Mouse (Mus musculus): ENCODE data around the gene Emilin2. TPM values are rescaled to one million over a fixed set of nuclear protein-coding genes. Genes with fewer than 3 reads are reported as not detected.
A peak's percentile ranks its signal among the peaks of the same experiment; 100 is the strongest.

The Emilin2 gene
- polyA plus RNA-seq, 1 experiment from 2014 or later, result 5.2 TPM

DNA sequence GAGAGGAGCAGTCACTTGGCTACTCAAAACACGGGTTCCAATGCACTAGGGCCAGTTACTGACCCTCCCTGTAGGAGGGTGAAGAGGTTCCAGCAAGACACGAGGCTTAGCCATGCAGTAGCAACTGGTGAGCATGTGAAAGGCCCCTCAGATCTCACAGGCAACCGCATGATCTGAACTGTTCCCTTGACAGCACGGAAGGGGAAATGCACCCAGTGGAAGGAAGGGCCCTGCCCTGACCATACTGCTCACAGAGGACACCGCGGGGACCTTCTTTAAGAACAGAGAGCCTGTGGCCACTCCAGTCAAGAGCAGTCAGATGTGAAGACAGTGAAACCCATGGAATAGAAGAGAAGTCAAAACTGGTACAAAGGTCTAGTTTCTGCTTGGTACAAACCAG, 48.6 kb downstream of the Emilin2 start:
- Histone ChIP-seq H3K9ac (ENCODE audit: low read length) (no peak overlapping the region), H3K27ac (ENCODE audit: low read length) (no peak overlapping the region), H3K4me2 (ENCODE audit: low read depth, low read length) (no peak overlapping the region), H3K4me3 (ENCODE audit: low read length) (no peak overlapping the region), H3K36me3 (ENCODE audit: control insufficient read depth, insufficient read depth, low read length) (no peaks in the 10 kb centered on the region), H3K27me3 (ENCODE audit: control insufficient read depth, insufficient read depth, low read depth, low read length) (no peaks in the 10 kb centered on the region), H3K4me1 (replicated peaks; ENCODE audit: control insufficient read depth, insufficient read depth, low read length) (no peaks in the 10 kb centered on the region), H3K9me3 (ENCODE audit: control insufficient read depth, low read length) (no peaks in the 10 kb centered on the region)
- WGBS, result 71% methylated on average over 6 of the region's 6 CpGs
- ATAC-seq (ENCODE audit: low read depth), result no peak

DNA sequence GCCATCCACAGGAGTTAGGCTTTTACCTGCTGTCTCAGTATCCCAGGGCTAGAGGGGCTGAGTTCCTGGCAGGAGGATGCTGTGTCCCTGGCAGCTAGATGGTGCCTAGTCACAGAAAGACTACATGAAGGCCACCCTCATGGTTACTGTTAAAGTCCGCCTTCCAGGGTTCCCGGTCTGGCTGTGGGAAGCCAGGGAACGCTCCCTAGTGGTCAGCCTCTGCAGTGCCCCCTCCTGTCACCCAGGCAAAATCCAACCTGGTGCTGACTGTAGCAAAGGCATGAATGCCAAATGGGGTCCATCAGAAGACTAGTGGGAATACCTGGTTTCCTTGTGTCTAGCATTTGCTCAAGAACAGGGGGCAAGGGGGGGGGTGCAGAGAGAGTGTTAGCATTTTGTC, 51.1 kb downstream of the Emilin2 start:
- ATAC-seq (ENCODE audit: low read depth), result no peak
- H3K9ac ChIP-seq (ENCODE audit: low read length), result no peak overlapping the region
- no peak overlapping the region for H3K27ac ChIP-seq (ENCODE audit: low read length)
- no peak overlapping the region for H3K4me3 ChIP-seq (ENCODE audit: low read length)
- H3K9me3 ChIP-seq (ENCODE audit: control insufficient read depth, low read length), result no peaks in the 10 kb centered on the region
- H3K4me2 ChIP-seq (ENCODE audit: low read depth, low read length), result no peak overlapping the region
- H3K27me3 ChIP-seq (ENCODE audit: control insufficient read depth, insufficient read depth, low read depth, low read length), result no peaks in the 10 kb centered on the region
- 59% methylated on average over 3 of the region's 3 CpGs for WGBS
- no peaks in the 10 kb centered on the region for H3K4me1 ChIP-seq (replicated peaks; ENCODE audit: control insufficient read depth, insufficient read depth, low read length)
- no peaks in the 10 kb centered on the region for H3K36me3 ChIP-seq (ENCODE audit: control insufficient read depth, insufficient read depth, low read length)

DNA sequence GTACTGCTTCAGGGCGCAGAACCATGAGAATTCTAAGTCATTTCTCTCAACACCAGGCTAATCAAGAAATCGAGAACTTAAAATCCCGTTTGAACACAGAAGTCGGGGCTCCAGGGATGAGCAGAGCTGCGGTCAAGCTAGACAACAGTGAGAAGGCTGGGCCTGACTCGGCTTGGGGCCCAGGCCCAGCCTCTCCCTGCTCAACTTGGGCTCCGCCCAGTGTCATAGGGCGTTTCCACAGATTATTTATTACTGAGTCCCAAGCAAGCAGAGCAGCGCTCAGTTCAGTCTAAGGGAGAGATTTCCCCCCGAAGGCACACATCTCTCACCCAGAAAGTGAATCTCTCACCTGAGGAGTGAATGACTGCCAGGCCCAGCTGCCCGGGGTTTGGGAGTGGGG, 52.1 kb downstream of the Emilin2 start:
- WGBS, result 49% methylated on average over 11 of the region's 11 CpGs

DNA sequence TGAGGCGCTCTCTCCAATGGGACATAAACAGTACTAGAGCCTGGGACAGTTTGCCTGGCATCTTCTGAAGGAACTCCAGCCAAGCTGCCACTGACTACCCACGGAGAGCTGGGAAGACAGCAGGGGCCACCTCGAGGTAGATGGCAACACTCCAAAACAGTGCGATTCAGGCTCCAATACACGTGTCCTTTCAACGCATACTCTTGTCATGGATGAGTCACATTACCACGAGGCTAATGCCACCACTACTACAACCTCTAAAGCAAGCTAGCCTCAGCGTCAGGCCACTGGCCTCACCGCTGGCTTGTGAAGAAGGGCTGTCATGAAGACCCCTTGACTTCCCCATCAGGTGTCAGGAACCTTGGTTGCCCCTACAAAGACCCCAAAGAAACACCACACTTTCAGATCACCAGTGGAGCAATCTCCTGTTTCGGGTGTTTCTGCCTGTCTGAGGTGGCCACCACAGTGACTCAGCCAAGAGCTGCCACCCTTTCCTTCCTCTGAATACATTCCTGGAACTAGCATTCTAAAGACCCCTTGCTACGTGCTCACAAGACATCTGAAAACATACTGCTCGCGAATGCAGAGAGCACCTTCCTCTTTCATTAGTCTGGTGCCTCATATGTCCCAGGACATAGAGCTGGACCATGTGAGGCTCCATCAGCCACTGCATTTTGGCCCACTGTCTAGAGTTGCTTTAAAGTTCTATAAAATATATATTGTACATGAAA, 54.8 kb downstream of the Emilin2 start:
- H3K27ac ChIP-seq (ENCODE audit: low read length), result no peak overlapping the region

More for the DNA sequence above, 52.1 kb downstream of the Emilin2 start:
- Histone ChIP-seq H3K9ac (ENCODE audit: low read length) (no peak overlapping the region), H3K4me3 (ENCODE audit: low read length) (no peak overlapping the region), H3K4me2 (ENCODE audit: low read depth, low read length) (no peak overlapping the region), H3K36me3 (ENCODE audit: control insufficient read depth, insufficient read depth, low read length) (no peaks in the 10 kb centered on the region), H3K9me3 (ENCODE audit: control insufficient read depth, low read length) (no peaks in the 10 kb centered on the region), H3K27me3 (ENCODE audit: control insufficient read depth, insufficient read depth, low read depth, low read length) (no peaks in the 10 kb centered on the region), H3K27ac (ENCODE audit: low read length) (no peak overlapping the region), H3K4me1 (replicated peaks; ENCODE audit: control insufficient read depth, insufficient read depth, low read length) (no peaks in the 10 kb centered on the region)
- ATAC-seq (ENCODE audit: low read depth), result peak; percentile 75

DNA sequence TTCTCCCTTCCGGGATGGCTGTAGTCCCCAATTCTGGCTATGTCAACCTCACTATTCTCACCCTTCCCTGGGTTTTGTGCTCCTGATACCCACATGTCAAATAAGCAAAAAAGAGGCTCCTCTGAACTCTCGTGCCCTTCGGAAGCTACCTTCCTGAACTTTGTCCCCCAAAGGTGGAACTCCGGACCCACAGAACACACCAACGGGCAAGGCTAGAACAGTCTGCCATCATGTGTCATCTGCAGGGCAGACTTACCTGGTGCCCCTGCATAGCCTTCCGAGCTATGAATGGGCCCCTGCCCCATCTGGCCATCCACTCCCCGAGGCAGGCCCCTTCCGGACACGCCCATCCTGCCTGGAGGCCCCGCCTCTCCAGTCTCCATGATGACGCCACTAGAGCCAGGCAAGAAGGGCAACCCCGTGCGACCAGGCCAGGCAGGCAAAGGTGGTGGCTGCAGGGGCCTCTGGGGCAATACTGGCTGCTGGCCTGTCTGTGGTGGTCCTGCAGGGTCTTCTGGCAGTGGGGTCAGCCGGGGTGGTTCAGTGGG, 55.6 kb downstream of the Emilin2 start:
- ATAC-seq (ENCODE audit: low read depth), result no peak
- Histone ChIP-seq H3K27ac (ENCODE audit: low read length) (no peak overlapping the region), H3K9ac (ENCODE audit: low read length) (no peak overlapping the region), H3K27me3 (ENCODE audit: control insufficient read depth, insufficient read depth, low read depth, low read length) (no peaks in the 10 kb centered on the region), H3K9me3 (ENCODE audit: control insufficient read depth, low read length) (no peaks in the 10 kb centered on the region), H3K4me1 (replicated peaks; ENCODE audit: control insufficient read depth, insufficient read depth, low read length) (peaks cover 6% of the 10 kb centered on the region; the same call in 1 of the 2 replicates), H3K36me3 (ENCODE audit: control insufficient read depth, insufficient read depth, low read length) (no peaks in the 10 kb centered on the region), H3K4me2 (ENCODE audit: low read depth, low read length) (no peak overlapping the region), H3K4me3 (ENCODE audit: low read length) (no peak overlapping the region)
- WGBS, result 78% methylated on average over 14 of the region's 14 CpGs

More for the DNA sequence above, 54.8 kb downstream of the Emilin2 start:
- H3K9ac ChIP-seq (ENCODE audit: low read length), result no peak overlapping the region
- H3K4me3 ChIP-seq (ENCODE audit: low read length), result no peak overlapping the region
- no peaks in the 10 kb centered on the region for H3K9me3 ChIP-seq (ENCODE audit: control insufficient read depth, low read length)
- no peak overlapping the region for H3K4me2 ChIP-seq (ENCODE audit: low read depth, low read length)
- H3K36me3 ChIP-seq (ENCODE audit: control insufficient read depth, insufficient read depth, low read length), result no peaks in the 10 kb centered on the region
- peaks cover 2% of the 10 kb centered on the region; the same call in 1 of the 2 replicates for H3K4me1 ChIP-seq (replicated peaks; ENCODE audit: control insufficient read depth, insufficient read depth, low read length)
- ATAC-seq (ENCODE audit: low read depth), result no peak
- WGBS, result 79% methylated on average over 13 of the region's 13 CpGs
- H3K27me3 ChIP-seq (ENCODE audit: control insufficient read depth, insufficient read depth, low read depth, low read length), result no peaks in the 10 kb centered on the region

DNA sequence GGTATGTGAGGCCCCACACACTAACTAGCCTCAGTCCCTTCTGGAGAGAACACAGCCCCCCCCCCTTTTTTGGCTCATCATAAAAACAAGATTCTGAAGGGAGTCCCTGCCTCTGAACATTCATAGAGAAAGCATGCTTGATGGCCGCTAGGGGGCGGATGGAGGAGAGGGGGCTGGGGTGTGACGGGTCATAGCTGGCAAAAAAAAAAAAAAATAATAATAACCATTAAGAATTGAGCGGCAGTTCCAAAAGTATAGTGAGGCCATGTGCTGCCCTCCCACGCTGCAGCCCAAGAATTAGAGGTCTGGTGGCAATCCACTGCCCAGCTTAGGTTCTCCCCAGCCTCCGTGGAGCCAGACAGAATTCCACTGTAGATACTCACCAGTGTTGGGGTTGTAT, 57.0 kb downstream of the Emilin2 start:
- WGBS, result 45% methylated on average over 6 of the region's 6 CpGs
- H3K9ac ChIP-seq (ENCODE audit: low read length), result no peak overlapping the region
- H3K4me1 ChIP-seq (replicated peaks; ENCODE audit: control insufficient read depth, insufficient read depth, low read length), result peaks cover 8% of the 10 kb centered on the region; the same call in 1 of the 2 replicates
- H3K27ac ChIP-seq (ENCODE audit: low read length), result no peak overlapping the region
- no peaks in the 10 kb centered on the region for H3K27me3 ChIP-seq (ENCODE audit: control insufficient read depth, insufficient read depth, low read depth, low read length)
- H3K4me3 ChIP-seq (ENCODE audit: low read length), result no peak overlapping the region
- peaks cover 2% of the 10 kb centered on the region; the same call in 1 of the 2 replicates for H3K36me3 ChIP-seq (ENCODE audit: control insufficient read depth, insufficient read depth, low read length)
- H3K9me3 ChIP-seq (ENCODE audit: control insufficient read depth, low read length), result no peaks in the 10 kb centered on the region
- ATAC-seq (ENCODE audit: low read depth), result no peak
- no peak overlapping the region for H3K4me2 ChIP-seq (ENCODE audit: low read depth, low read length)

DNA sequence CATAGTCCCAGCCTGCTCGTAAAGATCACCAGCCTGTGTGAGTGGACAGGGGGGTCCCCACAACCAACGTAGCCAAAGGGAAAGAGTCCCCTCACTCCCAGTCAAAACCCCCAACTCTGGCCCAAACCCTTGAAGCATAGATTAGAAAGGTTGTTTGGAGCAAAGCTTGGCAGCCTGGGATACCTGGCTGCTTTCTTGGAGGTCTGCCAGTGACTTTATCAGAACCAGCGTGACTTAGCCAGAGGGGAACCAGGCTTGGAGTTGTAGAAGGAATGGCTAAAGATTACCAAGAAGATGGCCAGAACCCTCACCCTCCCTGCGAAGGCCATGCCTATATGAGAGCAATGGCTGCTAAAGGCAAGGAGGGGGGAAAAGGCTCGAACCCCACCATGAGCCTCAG, 57.7 kb downstream of the Emilin2 start:
- no peaks in the 10 kb centered on the region for H3K27me3 ChIP-seq (ENCODE audit: control insufficient read depth, insufficient read depth, low read depth, low read length)
- no peak overlapping the region for H3K4me2 ChIP-seq (ENCODE audit: low read depth, low read length)
- H3K4me3 ChIP-seq (ENCODE audit: low read length), result no peak overlapping the region
- peak overlapping the region; percentile 45 for H3K27ac ChIP-seq (ENCODE audit: low read length)
- no peaks in the 10 kb centered on the region for H3K9me3 ChIP-seq (ENCODE audit: control insufficient read depth, low read length)
- 63% methylated on average over 5 of the region's 5 CpGs for WGBS
- ATAC-seq (ENCODE audit: low read depth), result no peak
- no peak overlapping the region for H3K9ac ChIP-seq (ENCODE audit: low read length)
- H3K36me3 ChIP-seq (ENCODE audit: control insufficient read depth, insufficient read depth, low read length), result peaks cover 2% of the 10 kb centered on the region; the same call in 1 of the 2 replicates
- H3K4me1 ChIP-seq (replicated peaks; ENCODE audit: control insufficient read depth, insufficient read depth, low read length), result peaks cover 8% of the 10 kb centered on the region; the same call in 1 of the 2 replicates

DNA sequence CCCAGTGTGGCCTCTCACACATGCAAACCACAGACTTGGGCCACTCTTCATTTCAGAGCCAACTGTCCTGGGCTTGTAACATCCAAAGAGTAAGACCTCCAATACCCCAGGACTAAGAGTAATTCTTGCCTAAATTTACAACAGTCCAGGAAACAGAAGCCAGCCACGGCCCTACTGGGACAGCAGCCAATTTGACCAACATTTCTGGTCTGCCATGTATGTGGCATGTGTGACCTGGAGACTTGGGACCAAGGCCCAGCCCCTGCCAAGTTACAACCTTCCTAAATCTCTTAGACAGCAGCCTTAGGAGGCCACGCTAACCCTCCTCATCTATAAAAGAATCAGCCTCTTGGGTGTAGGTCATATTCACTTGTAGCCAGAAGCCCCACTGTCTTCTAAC, 58.4 kb downstream of the Emilin2 start:
- H3K4me3 ChIP-seq (ENCODE audit: low read length), result no peak overlapping the region
- H3K27ac ChIP-seq (ENCODE audit: low read length), result peak overlapping the region; percentile 45; the same call in 1 of the 2 replicates
- peaks cover 8% of the 10 kb centered on the region; the same call in 1 of the 2 replicates for H3K4me1 ChIP-seq (replicated peaks; ENCODE audit: control insufficient read depth, insufficient read depth, low read length)
- H3K9me3 ChIP-seq (ENCODE audit: control insufficient read depth, low read length), result no peaks in the 10 kb centered on the region
- H3K27me3 ChIP-seq (ENCODE audit: control insufficient read depth, insufficient read depth, low read depth, low read length), result no peaks in the 10 kb centered on the region
- 68% methylated on average over 2 of the region's 2 CpGs for WGBS
- no peak for ATAC-seq (ENCODE audit: low read depth)
- no peak overlapping the region for H3K4me2 ChIP-seq (ENCODE audit: low read depth, low read length)
- no peak overlapping the region for H3K9ac ChIP-seq (ENCODE audit: low read length)
- peaks cover 2% of the 10 kb centered on the region; the same call in 1 of the 2 replicates for H3K36me3 ChIP-seq (ENCODE audit: control insufficient read depth, insufficient read depth, low read length)

DNA sequence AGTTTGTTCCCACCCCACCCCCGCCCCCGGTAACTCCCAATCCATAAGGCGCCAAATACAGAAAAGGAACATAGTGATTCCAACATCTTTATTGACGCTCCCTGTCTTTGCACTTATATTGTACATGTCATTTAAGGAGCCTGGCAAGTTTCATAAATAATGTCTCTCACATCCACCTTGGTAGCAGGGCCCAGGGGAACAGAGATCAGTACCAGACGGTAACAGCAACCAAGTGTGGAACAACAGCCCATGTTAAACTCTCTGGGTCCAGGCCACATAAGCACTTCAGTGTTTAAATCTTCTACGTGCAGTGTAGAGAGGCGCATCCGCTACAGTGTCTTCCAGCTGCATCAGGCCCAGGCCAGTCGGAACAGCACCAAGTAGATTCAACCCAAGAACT, 59.7 kb downstream of the Emilin2 start:
- Histone ChIP-seq H3K4me3 (ENCODE audit: low read length) (no peak overlapping the region), H3K9ac (ENCODE audit: low read length) (no peak overlapping the region), H3K36me3 (ENCODE audit: control insufficient read depth, insufficient read depth, low read length) (peaks cover 11% of the 10 kb centered on the region; the same call in 1 of the 2 replicates), H3K27me3 (ENCODE audit: control insufficient read depth, insufficient read depth, low read depth, low read length) (no peaks in the 10 kb centered on the region), H3K9me3 (ENCODE audit: control insufficient read depth, low read length) (no peaks in the 10 kb centered on the region), H3K27ac (ENCODE audit: low read length) (no peak overlapping the region), H3K4me1 (replicated peaks; ENCODE audit: control insufficient read depth, insufficient read depth, low read length) (peaks cover 8% of the 10 kb centered on the region; the same call in 1 of the 2 replicates), H3K4me2 (ENCODE audit: low read depth, low read length) (no peak overlapping the region)
- ATAC-seq (ENCODE audit: low read depth), result no peak
- 86% methylated on average over 9 of the region's 9 CpGs for WGBS
